Comparison of ENCODE assay signal across 8 mouse cellular contexts in genomic region chr12:110992128-110992553, GRCm38 (mm10). TPM values are rescaled to one million over a fixed set of nuclear protein-coding genes. Genes with fewer than 3 reads are reported as not detected.
A peak's percentile ranks its signal among the peaks of the same experiment; 100 is the strongest.
DNase-seq lines count a peak whose midpoint lies in the region; ATAC-seq lines count a peak whose summit lies in the region.

No protein-coding gene starts in this region.

- H3K27ac ChIP-seq in heart, embryonic 14.5 days (replicated peaks in 1 of 2; ENCODE audit: control insufficient read depth in 1 of 2, insufficient read depth in 1 of 2, low read depth in 2 of 2, low read length in 2 of 2) = peak overlapping the region; percentile 80 to 83
- H3K27ac ChIP-seq in liver, embryonic 12.5 days = peak overlapping the region; percentile 85

- DNase-seq in CD8-positive naive resting alpha-beta T cell, adult 2 months (ENCODE audit: low read depth in 2 of 2, low spot score in 2 of 2) = peak; percentile 87 to 92
- DNase-seq in c-Kit-negative CD71-positive TER-119-positive erythroid progenitor cells, embryonic 14.5 days (ENCODE audit: low read depth, low spot score) = peak; percentile 89
- DNase-seq in fibroblast of lung, adult 2 months (ENCODE audit: low read depth) = peak; percentile 86
- peak; percentile 96 for DNase-seq in kidney, postnatal 10 days
- peak; percentile 95 for DNase-seq in naive thymus-derived CD4-positive, alpha-beta T cell, adult 2 months (ENCODE audit: low read depth)
- peak; percentile 94 for DNase-seq in splenic B cell, adult 2 months (ENCODE audit: low read depth, low spot score)

- H3K9me3 ChIP-seq in heart, embryonic 14.5 days (ENCODE audit: control insufficient read depth, low read length) = no peaks in the 10 kb centered on the region
- no peaks in the 10 kb centered on the region for H3K9me3 ChIP-seq in liver, embryonic 12.5 days (replicated peaks)

- H3K4me3 ChIP-seq in heart, embryonic 14.5 days (ENCODE audit: control insufficient read depth in 1 of 2, insufficient read depth in 1 of 2, low read depth in 1 of 2, low read length in 2 of 2) = peak overlapping the region; percentile 49 to 74
- H3K4me3 ChIP-seq in liver, embryonic 12.5 days = peak overlapping the region; percentile 68

- under 1% methylated on average over 23 of the region's 24 CpGs for WGBS in heart, embryonic 14.5 days
- under 1% methylated on average over 24 of the region's 24 CpGs for WGBS in liver, embryonic 12.5 days (ENCODE audit: insufficient replicate concordance)

- peak overlapping the region; percentile 78 for H3K4me2 ChIP-seq in heart, embryonic 14.5 days (ENCODE audit: low read length)
- peak overlapping the region; percentile 87 for H3K4me2 ChIP-seq in liver, embryonic 12.5 days

- H3K9ac ChIP-seq in heart, embryonic 14.5 days (ENCODE audit: low read length) = peak overlapping the region; percentile 73
- H3K9ac ChIP-seq in liver, embryonic 12.5 days = peak overlapping the region; percentile 77

- no peaks in the 10 kb centered on the region for H3K27me3 ChIP-seq in heart, embryonic 14.5 days (ENCODE audit: control insufficient read depth, insufficient read depth, low read length)
- H3K27me3 ChIP-seq in liver, embryonic 12.5 days (replicated peaks) = 0 out of 2 replicates have a peak, but pooled peaks cover 6% of the 10 kb centered on the region
- H3K27me3 ChIP-seq in splenic B cell, adult 2 months (ENCODE audit: control insufficient read depth, insufficient read depth, low read length, poor library complexity, severe bottlenecking) = peaks cover 3% of the 10 kb centered on the region; the same call in 1 of the 2 replicates

- peaks cover 3 to 11% of the 10 kb centered on the region in 2 experiments; a peak in 2 of 4 replicates for H3K4me1 ChIP-seq in heart, embryonic 14.5 days (ENCODE audit: control insufficient read depth in 2 of 2, insufficient read depth in 2 of 2, low read length in 2 of 2)
- peaks cover 45% of the 10 kb centered on the region for H3K4me1 ChIP-seq in liver, embryonic 12.5 days

- no peaks in the 10 kb centered on the region for H3K36me3 ChIP-seq in heart, embryonic 14.5 days (ENCODE audit: control insufficient read depth, insufficient read depth, low read length)
- no peaks in the 10 kb centered on the region for H3K36me3 ChIP-seq in liver, embryonic 12.5 days
- H3K36me3 ChIP-seq in splenic B cell, adult 2 months (ENCODE audit: control insufficient read depth, insufficient read depth, low read length, poor library complexity, severe bottlenecking) = no peaks in the 10 kb centered on the region

- peak; percentile 84 for ATAC-seq in heart, embryonic 14.5 days (ENCODE audit: insufficient number of reproducible peaks, insufficient read depth, low FRiP score, low read depth)
- peak; percentile 95 for ATAC-seq in liver, embryonic 12.5 days

RNA-seq across cellular contexts. Expression of gene Ankrd9, which starts 13.3 kb away (rescaled TPM):
- polyA plus RNA-seq in heart, embryonic 14.5 days (2014; fragmentation: Nextera tagmentation; extraction: Ambion mirVana) = 10.8 TPM in 2 replicates
- 62.2 TPM in 2 replicates for polyA plus RNA-seq in liver, embryonic 12.5 days (2016; fragmentation: Nextera tagmentation; extraction: Ambion mirVana)

RNA-seq across cellular contexts. Expression of gene Rcor1, which starts 47.0 kb away (rescaled TPM):
- polyA plus RNA-seq in heart, embryonic 14.5 days (2014; fragmentation: Nextera tagmentation; extraction: Ambion mirVana) = 12.3 and 12.6 TPM in 2 replicates
- polyA plus RNA-seq in liver, embryonic 12.5 days (2016; fragmentation: Nextera tagmentation; extraction: Ambion mirVana) = 8.5 and 10.4 TPM in 2 replicates

Comparison
In these comparisons a context has a peak if more than half of its experiments do, and no peak if none do; other contexts are left out.
1. Peak in every context shown above with its lines: DNase-seq, ATAC-seq, H3K4me3 ChIP-seq and H3K27ac ChIP-seq.